Mouse (Mus musculus): ENCODE measurements around the gene Disc1. TPM values are rescaled to one million over a fixed set of nuclear protein-coding genes. Genes with fewer than 3 reads are reported as not detected.

Gene Disc1
- polyA plus RNA-seq, 1 experiment from 2014 or later = 3.3 TPM

GRCm38 (mm10) chr8:125128305-125128704, 74.3 kb downstream of the Disc1 start:
- Histone ChIP-seq H3K27ac (replicated peaks) (no peak overlapping the region), H3K9ac (no peak overlapping the region), H3K4me2 (replicated peaks) (no peak overlapping the region), H3K4me3 (replicated peaks) (no peak overlapping the region), H3K36me3 (no peaks in the 10 kb centered on the region), H3K4me1 (no peaks in the 10 kb centered on the region), H3K27me3 (peaks cover 4% of the 10 kb centered on the region; the same call in 1 of the 2 replicates), H3K9me3 (replicated peaks) (no peaks in the 10 kb centered on the region)
- WGBS = 20% methylated on average over 6 of the region's 6 CpGs
- no peak for ATAC-seq (ENCODE audit: insufficient number of reproducible peaks, low FRiP score, low TSS enrichment, low read depth)

- 57% methylated on average over 6 of the region's 6 CpGs for WGBS
- H3K9ac ChIP-seq = no peak overlapping the region
- no peak overlapping the region for H3K27ac ChIP-seq (replicated peaks)
- H3K4me2 ChIP-seq (replicated peaks) = no peak overlapping the region
- no peak overlapping the region for H3K4me3 ChIP-seq (replicated peaks)
- H3K4me1 ChIP-seq = peaks cover 6% of the 10 kb centered on the region; the same call in 1 of the 2 replicates
- no peak for ATAC-seq (ENCODE audit: insufficient number of reproducible peaks, low FRiP score, low TSS enrichment, low read depth)
- H3K27me3 ChIP-seq = peaks cover 19% of the 10 kb centered on the region; the same call in 1 of the 2 replicates
- no peaks in the 10 kb centered on the region for H3K36me3 ChIP-seq
- H3K9me3 ChIP-seq (replicated peaks) = no peaks in the 10 kb centered on the region
Observed at GRCm38 (mm10) chr8:125130835-125131234, 76.8 kb downstream of the Disc1 start.

GRCm38 (mm10) chr8:125131265-125131664, 77.3 kb downstream of the Disc1 start:
- H3K36me3 ChIP-seq = no peaks in the 10 kb centered on the region
- no peak for ATAC-seq (ENCODE audit: insufficient number of reproducible peaks, low FRiP score, low TSS enrichment, low read depth)
- H3K4me1 ChIP-seq = peaks cover 6% of the 10 kb centered on the region; the same call in 1 of the 2 replicates

GRCm38 (mm10) chr8:125133685-125134114, 79.7 kb downstream of the Disc1 start:
- Histone ChIP-seq H3K9ac (no peak overlapping the region), H3K4me2 (replicated peaks) (no peak overlapping the region), H3K9me3 (replicated peaks) (no peaks in the 10 kb centered on the region), H3K27ac (replicated peaks) (no peak overlapping the region), H3K4me3 (replicated peaks) (no peak overlapping the region), H3K27me3 (peaks cover 24% of the 10 kb centered on the region), H3K36me3 (no peaks in the 10 kb centered on the region), H3K4me1 (peaks cover 9% of the 10 kb centered on the region; the same call in 1 of the 2 replicates)
- WGBS = 65% methylated on average over 11 of the region's 11 CpGs
- ATAC-seq (ENCODE audit: insufficient number of reproducible peaks, low FRiP score, low TSS enrichment, low read depth) = no peak

More at GRCm38 (mm10) chr8:125131265-125131664, 77.3 kb downstream of the Disc1 start:
- WGBS = 79% methylated on average over 7 of the region's 7 CpGs
- no peak overlapping the region for H3K9ac ChIP-seq
- H3K9me3 ChIP-seq (replicated peaks) = no peaks in the 10 kb centered on the region
- H3K27me3 ChIP-seq = peaks cover 20% of the 10 kb centered on the region; the same call in 1 of the 2 replicates
- H3K27ac ChIP-seq (replicated peaks) = no peak overlapping the region
- H3K4me3 ChIP-seq (replicated peaks) = no peak overlapping the region
- no peak overlapping the region for H3K4me2 ChIP-seq (replicated peaks)

GRCm38 (mm10) chr8:125134876-125135275, 80.9 kb downstream of the Disc1 start:
- Histone ChIP-seq H3K4me1 (peaks cover 21% of the 10 kb centered on the region), H3K9ac (no peak overlapping the region), H3K27me3 (peaks cover 24% of the 10 kb centered on the region), H3K36me3 (no peaks in the 10 kb centered on the region), H3K4me3 (replicated peaks) (no peak overlapping the region), H3K4me2 (replicated peaks) (no peak overlapping the region), H3K27ac (replicated peaks) (no peak overlapping the region), H3K9me3 (replicated peaks) (no peaks in the 10 kb centered on the region)
- ATAC-seq (ENCODE audit: insufficient number of reproducible peaks, low FRiP score, low TSS enrichment, low read depth) = no peak
- 19% methylated on average over 10 of the region's 10 CpGs for WGBS

GRCm38 (mm10) chr8:125139689-125140150, 85.7 kb downstream of the Disc1 start:
- peak; percentile 87 for ATAC-seq (ENCODE audit: insufficient number of reproducible peaks, low FRiP score, low TSS enrichment, low read depth)
- 20% methylated on average over 13 of the region's 13 CpGs for WGBS
- no peaks in the 10 kb centered on the region for H3K36me3 ChIP-seq
- H3K27ac ChIP-seq (replicated peaks) = 0 out of 2 replicates have a peak overlapping the region, but pooled peaks have one; percentile 63
- H3K4me2 ChIP-seq (replicated peaks) = no peak overlapping the region
- H3K9ac ChIP-seq = no peak overlapping the region
- H3K9me3 ChIP-seq (replicated peaks) = no peaks in the 10 kb centered on the region
- H3K4me3 ChIP-seq (replicated peaks) = no peak overlapping the region
- H3K27me3 ChIP-seq = peaks cover 25% of the 10 kb centered on the region
- peaks cover 26% of the 10 kb centered on the region for H3K4me1 ChIP-seq

- Histone ChIP-seq H3K36me3 (no peaks in the 10 kb centered on the region), H3K4me3 (replicated peaks) (no peak overlapping the region), H3K9me3 (replicated peaks) (no peaks in the 10 kb centered on the region), H3K4me1 (peaks cover 21% of the 10 kb centered on the region), H3K27me3 (peaks cover 17% of the 10 kb centered on the region), H3K9ac (no peak overlapping the region), H3K27ac (replicated peaks) (no peak overlapping the region), H3K4me2 (replicated peaks) (no peak overlapping the region)
- WGBS = 83% methylated on average over 7 of the region's 7 CpGs
- no peak for ATAC-seq (ENCODE audit: insufficient number of reproducible peaks, low FRiP score, low TSS enrichment, low read depth)
Observed at GRCm38 (mm10) chr8:125140965-125141364, 87.0 kb downstream of the Disc1 start.

GRCm38 (mm10) chr8:125156863-125157640, 103.1 kb downstream of the Disc1 start:
- Histone ChIP-seq H3K27me3 (peaks cover 6% of the 10 kb centered on the region), H3K4me2 (replicated peaks) (no peak overlapping the region), H3K36me3 (no peaks in the 10 kb centered on the region), H3K4me1 (no peaks in the 10 kb centered on the region), H3K9ac (no peak overlapping the region), H3K27ac (replicated peaks) (no peak overlapping the region), H3K4me3 (replicated peaks) (no peak overlapping the region), H3K9me3 (replicated peaks) (no peaks in the 10 kb centered on the region)
- no peak for ATAC-seq (ENCODE audit: insufficient number of reproducible peaks, low FRiP score, low TSS enrichment, low read depth)
- WGBS = 70% methylated on average over 20 of the region's 20 CpGs

GRCm38 (mm10) chr8:125157641-125158005, 103.6 kb downstream of the Disc1 start:
- Histone ChIP-seq H3K27ac (replicated peaks) (no peak overlapping the region), H3K4me1 (no peaks in the 10 kb centered on the region), H3K9ac (no peak overlapping the region), H3K4me3 (replicated peaks) (no peak overlapping the region), H3K27me3 (peaks cover 6% of the 10 kb centered on the region), H3K4me2 (replicated peaks) (no peak overlapping the region), H3K36me3 (no peaks in the 10 kb centered on the region), H3K9me3 (replicated peaks) (no peaks in the 10 kb centered on the region)
- WGBS = 76% methylated on average over 5 of the region's 5 CpGs
- ATAC-seq (ENCODE audit: insufficient number of reproducible peaks, low FRiP score, low TSS enrichment, low read depth) = no peak

- Histone ChIP-seq H3K4me3 (replicated peaks) (no peak overlapping the region), H3K4me1 (no peaks in the 10 kb centered on the region), H3K27ac (replicated peaks) (no peak overlapping the region), H3K9me3 (replicated peaks) (no peaks in the 10 kb centered on the region), H3K9ac (no peak overlapping the region), H3K36me3 (no peaks in the 10 kb centered on the region), H3K4me2 (replicated peaks) (no peak overlapping the region), H3K27me3 (peaks cover 6% of the 10 kb centered on the region)
- 60% methylated on average over 12 of the region's 12 CpGs for WGBS
- ATAC-seq (ENCODE audit: insufficient number of reproducible peaks, low FRiP score, low TSS enrichment, low read depth) = no peak
Observed at GRCm38 (mm10) chr8:125159387-125159786, 105.4 kb downstream of the Disc1 start.

GRCm38 (mm10) chr8:125163491-125163890, 109.5 kb downstream of the Disc1 start:
- H3K4me2 ChIP-seq (replicated peaks) = no peak overlapping the region
- no peaks in the 10 kb centered on the region for H3K36me3 ChIP-seq
- 78% methylated on average over 10 of the region's 10 CpGs for WGBS
- no peak overlapping the region for H3K4me3 ChIP-seq (replicated peaks)
- ATAC-seq (ENCODE audit: insufficient number of reproducible peaks, low FRiP score, low TSS enrichment, low read depth) = no peak
- peaks cover 6% of the 10 kb centered on the region for H3K27me3 ChIP-seq
- H3K27ac ChIP-seq (replicated peaks) = no peak overlapping the region
- H3K4me1 ChIP-seq = no peaks in the 10 kb centered on the region
- H3K9ac ChIP-seq = no peak overlapping the region
- H3K9me3 ChIP-seq (replicated peaks) = no peaks in the 10 kb centered on the region
